Mouse (Mus musculus) hindbrain, embryonic 16.5 days (tissue): ENCODE results near the gene Bend5. TPM values are rescaled to one million over a fixed set of nuclear protein-coding genes. Genes with fewer than 3 reads are reported as not detected.

Source experiments
- ATAC-seq: fragments of 200-750 bp; cut with Nextera tagmentation; 2 replicates; pipeline ENCODE4 v1.8.0; 2017; ENCODE audit warnings: moderate TSS enrichment, moderate library complexity
- H3K27ac ChIP-seq: fragments of 300-500 bp; sonication (generic); 2 replicates; pipeline ENCODE4 v1.5.1; 2014; ENCODE audit warnings: low read depth, mild to moderate bottlenecking, control low read depth, low read length, moderate library complexity
- H3K27me3 ChIP-seq: fragments of 300-500 bp; sonication (generic); replicated peaks from 2 replicates; pipeline ENCODE4 v1.6.1; 2014; ENCODE audit warnings: low read length; ENCODE audit not compliant: control insufficient read depth, insufficient read depth
- H3K36me3 ChIP-seq: fragments of 300-500 bp; sonication (generic); 2 replicates; pipeline ENCODE4 v1.6.1; 2014; ENCODE audit warnings: mild to moderate bottlenecking, low read length, moderate library complexity, mixed read lengths; ENCODE audit not compliant: control insufficient read depth, insufficient read depth
- H3K4me1 ChIP-seq: fragments of 300-500 bp; sonication (generic); 2 replicates; pipeline ENCODE4 v1.6.1; 2014; ENCODE audit warnings: low read depth, low read length; ENCODE audit not compliant: control insufficient read depth, insufficient read depth
- H3K4me2 ChIP-seq: fragments of 300-500 bp; sonication (generic); 2 replicates; pipeline ENCODE4 v1.6.1; 2014; ENCODE audit warnings: mild to moderate bottlenecking, low read length, control low read depth, moderate library complexity
- H3K4me3 ChIP-seq: fragments of 300-500 bp; sonication (generic); 2 replicates; pipeline ENCODE4 v1.5.1; 2014; ENCODE audit warnings: mild to moderate bottlenecking, low read length, control low read depth, moderate library complexity
- H3K9ac ChIP-seq: fragments of 300-500 bp; sonication (generic); 2 replicates; pipeline ENCODE4 v1.6.1; 2014; ENCODE audit warnings: low read depth, mild to moderate bottlenecking, control low read depth, low read length, moderate library complexity
- H3K9me3 ChIP-seq: fragments of 300-500 bp; sonication (generic); 2 replicates; pipeline ENCODE4 v1.6.1; 2014; ENCODE audit warnings: mild to moderate bottlenecking, low read length, moderate library complexity; ENCODE audit not compliant: control insufficient read depth
- WGBS: fragments of 180-500 bp; shearing (Covaris S2); extraction: QIAGEN DNeasy Blood & Tissue Kit; methylation state at CpG from one replicate; pipeline ENCODE4 v1.1.7; 2014; 5-methylcytosine and 5-hydroxymethylcytosine counted together
- polyA plus RNA-seq: library from polyadenylated mRNA; unstranded; fragments of >200 nt; fragmentation: Nextera tagmentation; extraction: Ambion mirVana; gene quantifications from 2 replicates; pipeline ENCODE4 v1.2.1, GENCODE M21; 2015

The Bend5 gene
- polyA plus RNA-seq, 1 experiment from 2014 or later: 44.9 TPM

DNA sequence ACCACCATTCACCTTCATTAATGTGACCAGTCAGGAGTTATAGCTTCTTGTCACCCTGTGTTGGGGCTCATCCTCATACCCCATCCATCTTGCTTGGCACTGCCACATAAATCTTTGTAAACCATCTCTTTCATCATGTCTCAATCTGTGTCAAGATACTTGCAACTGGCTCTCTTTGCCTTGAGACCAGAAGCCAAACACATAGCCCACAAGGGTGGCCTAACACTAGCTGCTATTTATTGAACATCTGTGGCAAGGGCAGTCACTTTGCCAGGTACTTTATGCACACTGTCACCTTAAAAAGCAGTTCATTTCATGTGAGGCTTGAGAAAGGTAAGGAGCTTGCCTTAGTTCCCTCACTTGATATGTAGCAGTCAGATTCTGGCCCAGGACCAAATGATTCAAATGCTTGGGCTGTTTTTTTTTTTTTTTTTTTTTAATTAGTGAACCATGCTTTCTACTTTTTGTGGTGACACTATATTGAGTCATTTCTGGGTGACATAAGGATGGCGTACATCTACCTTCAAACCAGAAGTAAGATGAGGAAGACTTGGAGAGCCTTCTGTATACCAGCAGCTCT lies 9.7 kb downstream of the Bend5 start:
- Histone ChIP-seq H3K4me2 (no peak overlapping the region), H3K36me3 (no peaks in the 10 kb centered on the region), H3K4me1 (peaks cover 4% of the 10 kb centered on the region; the same call in 1 of the 2 replicates), H3K9me3 (no peaks in the 10 kb centered on the region), H3K4me3 (no peak overlapping the region), H3K27ac (no peak overlapping the region), H3K9ac (no peak overlapping the region), H3K27me3 (no peaks in the 10 kb centered on the region)
- WGBS: 92% methylated on average over 1 of the region's 1 CpGs
- no peak for ATAC-seq

DNA sequence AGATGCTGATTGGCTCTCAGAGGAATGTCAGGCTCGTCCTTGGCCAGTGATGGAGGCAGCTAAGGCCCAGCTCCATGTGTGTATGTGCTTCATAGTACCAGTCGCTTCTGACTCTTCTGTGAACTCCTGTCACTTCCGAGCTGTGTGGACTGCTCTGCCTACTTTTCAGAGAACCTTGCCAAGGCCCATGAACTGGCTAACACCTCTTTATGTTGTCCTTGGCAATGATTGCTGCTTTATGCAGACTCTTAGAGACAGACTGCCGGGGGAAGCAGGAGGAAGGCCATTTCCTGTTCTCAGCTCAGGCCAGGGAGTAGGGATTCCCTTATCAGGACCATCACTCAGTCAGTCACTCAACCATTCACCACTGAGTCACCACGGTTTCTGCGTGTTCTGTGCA lies 10.4 kb downstream of the Bend5 start:
- H3K27me3 ChIP-seq: no peaks in the 10 kb centered on the region
- 0 out of 2 replicates have a peak, but pooled peaks have one; percentile 21 for ATAC-seq
- 82% methylated on average over 6 of the region's 6 CpGs for WGBS
- H3K9me3 ChIP-seq: no peaks in the 10 kb centered on the region
- H3K4me1 ChIP-seq: no peaks in the 10 kb centered on the region
- no peak overlapping the region for H3K9ac ChIP-seq
- no peak overlapping the region for H3K27ac ChIP-seq
- no peaks in the 10 kb centered on the region for H3K36me3 ChIP-seq
- no peak overlapping the region for H3K4me2 ChIP-seq
- H3K4me3 ChIP-seq: no peak overlapping the region

DNA sequence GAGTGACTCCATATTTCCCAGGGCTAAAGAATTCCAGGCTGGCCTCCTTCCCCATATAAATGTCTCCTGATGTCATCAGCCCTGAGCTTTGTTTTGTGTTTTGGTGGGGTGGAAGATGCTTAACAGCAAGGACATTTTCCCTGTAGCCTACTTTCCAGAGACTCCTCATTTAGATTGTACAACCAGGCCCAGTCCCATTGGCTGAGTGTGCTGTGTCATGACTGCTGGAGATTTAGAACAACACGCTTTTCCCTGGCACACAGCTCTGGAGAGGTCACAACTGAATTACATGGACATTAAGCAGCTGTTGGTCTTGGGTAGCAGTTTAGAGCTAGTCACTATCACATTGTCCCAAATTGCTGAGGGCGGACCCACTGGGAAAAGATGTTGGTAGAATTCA lies 16.4 kb downstream of the Bend5 start:
- no peak for ATAC-seq
- no peaks in the 10 kb centered on the region for H3K9me3 ChIP-seq
- peaks cover 14% of the 10 kb centered on the region for H3K36me3 ChIP-seq
- no peak overlapping the region for H3K4me2 ChIP-seq
- H3K4me1 ChIP-seq: no peaks in the 10 kb centered on the region
- no peak overlapping the region for H3K4me3 ChIP-seq
- no peak overlapping the region for H3K9ac ChIP-seq
- H3K27ac ChIP-seq: no peak overlapping the region
- WGBS: 83% methylated on average over 2 of the region's 2 CpGs
- no peaks in the 10 kb centered on the region for H3K27me3 ChIP-seq

DNA sequence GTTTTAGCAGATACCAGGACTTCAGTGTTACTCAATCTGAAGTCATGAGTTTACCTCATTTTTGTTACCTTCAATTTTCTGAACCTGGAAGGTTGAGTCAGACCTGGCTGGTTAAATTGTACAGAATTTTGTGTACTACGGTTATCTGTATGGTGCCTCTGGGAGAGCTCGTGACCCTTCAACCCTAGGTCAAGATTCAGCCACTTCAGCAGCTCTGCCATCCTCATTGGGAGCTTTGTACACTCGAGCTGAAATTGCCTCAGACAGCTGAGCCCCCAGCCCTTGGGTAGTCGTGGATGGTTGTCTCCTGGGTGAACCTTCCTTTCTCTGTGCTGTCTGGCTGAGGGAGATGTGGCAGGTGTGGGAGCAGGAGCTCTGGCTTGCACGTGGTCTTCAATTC lies 17.2 kb downstream of the Bend5 start:
- H3K36me3 ChIP-seq: peaks cover 14% of the 10 kb centered on the region

DNA sequence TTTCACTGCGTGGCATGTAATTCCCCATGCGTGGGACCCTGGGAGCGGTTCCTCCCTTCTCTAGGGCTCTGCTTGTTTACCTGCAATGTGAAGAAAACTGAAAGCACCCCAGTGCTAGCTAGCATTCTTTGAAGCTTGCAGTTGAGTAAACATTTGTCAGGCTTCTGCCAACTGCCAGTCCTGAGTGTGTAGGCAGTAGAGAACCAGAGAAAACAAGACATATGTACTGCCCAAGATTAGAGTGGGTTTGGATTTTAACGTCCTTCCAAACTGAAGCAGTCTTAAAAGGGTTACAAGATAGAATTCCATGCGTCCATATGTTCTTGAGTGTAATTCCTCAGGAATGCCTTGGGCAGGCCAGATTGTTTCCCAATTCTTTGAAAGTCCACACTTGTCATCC lies 17.6 kb downstream of the Bend5 start:
- 84% methylated on average over 5 of the region's 5 CpGs for WGBS
- Histone ChIP-seq H3K27ac (no peak overlapping the region), H3K9ac (no peak overlapping the region), H3K9me3 (no peaks in the 10 kb centered on the region), H3K4me2 (no peak overlapping the region), H3K36me3 (peaks cover 14% of the 10 kb centered on the region), H3K4me1 (no peaks in the 10 kb centered on the region), H3K27me3 (no peaks in the 10 kb centered on the region), H3K4me3 (no peak overlapping the region)
- ATAC-seq: no peak

More for the DNA sequence above, 17.2 kb downstream of the Bend5 start:
- peak; percentile 32; the same call in 1 of the 2 replicates for ATAC-seq
- H3K27ac ChIP-seq: no peak overlapping the region
- no peak overlapping the region for H3K4me3 ChIP-seq
- WGBS: 69% methylated on average over 5 of the region's 5 CpGs
- H3K4me1 ChIP-seq: no peaks in the 10 kb centered on the region
- H3K9me3 ChIP-seq: no peaks in the 10 kb centered on the region
- H3K27me3 ChIP-seq: no peaks in the 10 kb centered on the region
- no peak overlapping the region for H3K4me2 ChIP-seq
- H3K9ac ChIP-seq: no peak overlapping the region

DNA sequence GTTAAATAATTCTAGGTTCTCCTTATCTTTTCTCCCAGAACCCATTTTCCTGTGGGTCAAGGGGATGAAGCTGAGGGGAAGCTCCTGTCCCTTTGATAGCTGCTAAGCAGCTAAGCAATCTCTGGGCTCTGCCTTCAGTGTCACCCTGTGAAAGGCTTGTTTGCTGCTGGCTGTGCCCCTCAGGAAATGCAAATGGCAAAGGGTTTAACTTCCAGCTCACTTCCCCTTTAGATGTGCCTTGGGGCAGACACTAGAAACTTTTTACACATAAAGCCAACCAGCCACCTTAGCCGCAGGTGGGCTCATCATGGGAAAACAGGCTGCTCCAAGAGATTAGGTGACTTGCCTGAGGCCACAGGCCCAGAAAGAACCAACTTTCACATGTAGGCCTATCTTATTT lies 26.9 kb downstream of the Bend5 start:
- WGBS: 76% methylated on average over 1 of the region's 1 CpGs
- no peak overlapping the region for H3K4me2 ChIP-seq
- H3K27ac ChIP-seq: no peak overlapping the region
- H3K4me3 ChIP-seq: no peak overlapping the region
- H3K27me3 ChIP-seq: no peaks in the 10 kb centered on the region
- peaks cover 23% of the 10 kb centered on the region for H3K4me1 ChIP-seq
- no peak overlapping the region for H3K9ac ChIP-seq
- H3K36me3 ChIP-seq: no peaks in the 10 kb centered on the region
- no peaks in the 10 kb centered on the region for H3K9me3 ChIP-seq
- ATAC-seq: no peak

DNA sequence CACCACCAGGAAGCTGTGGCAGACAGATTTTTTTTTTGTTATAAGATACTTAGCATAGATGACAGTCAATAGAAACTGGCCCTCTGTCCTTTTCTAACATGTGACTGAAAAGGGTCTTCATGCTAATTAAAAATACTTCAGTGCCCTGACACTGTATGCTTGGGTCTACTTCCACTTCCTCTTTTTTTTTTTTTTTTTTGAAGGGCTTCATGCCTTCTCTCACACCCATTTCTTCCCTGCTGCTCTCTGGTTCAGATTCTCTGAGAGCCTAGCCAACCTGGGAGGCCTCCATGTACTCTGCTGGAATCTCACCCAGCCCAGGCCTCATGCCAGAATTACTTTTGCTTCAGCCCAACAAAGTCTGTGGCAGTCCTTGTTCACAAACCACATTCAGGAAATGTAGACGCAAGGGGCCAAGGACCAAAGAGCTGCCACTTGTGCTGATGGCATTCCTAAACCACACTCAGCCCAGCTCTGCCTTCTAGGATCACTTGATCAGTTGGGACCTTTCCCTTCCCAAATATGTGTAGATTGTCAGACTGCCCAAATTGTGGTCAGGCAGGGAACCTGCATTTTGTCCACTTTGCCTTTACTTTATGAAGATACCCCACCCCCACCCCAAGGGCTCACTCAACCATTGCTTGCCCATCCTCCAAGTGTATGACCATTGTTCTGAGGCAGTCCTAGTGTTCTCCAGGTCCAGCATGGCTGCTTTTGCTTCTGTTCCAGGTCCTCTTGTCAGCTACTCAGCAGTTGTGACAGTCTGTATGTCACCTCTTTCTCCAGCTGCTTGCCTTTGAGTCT lies 27.8 kb downstream of the Bend5 start:
- Histone ChIP-seq H3K9ac (no peak overlapping the region), H3K4me1 (peaks cover 23% of the 10 kb centered on the region), H3K9me3 (no peaks in the 10 kb centered on the region), H3K36me3 (no peaks in the 10 kb centered on the region), H3K27ac (0 out of 2 replicates have a peak overlapping the region, but pooled peaks have one; percentile 4), H3K27me3 (no peaks in the 10 kb centered on the region), H3K4me2 (no peak overlapping the region), H3K4me3 (no peak overlapping the region)
- ATAC-seq: no peak
- WGBS: 50% methylated on average over 1 of the region's 1 CpGs

DNA sequence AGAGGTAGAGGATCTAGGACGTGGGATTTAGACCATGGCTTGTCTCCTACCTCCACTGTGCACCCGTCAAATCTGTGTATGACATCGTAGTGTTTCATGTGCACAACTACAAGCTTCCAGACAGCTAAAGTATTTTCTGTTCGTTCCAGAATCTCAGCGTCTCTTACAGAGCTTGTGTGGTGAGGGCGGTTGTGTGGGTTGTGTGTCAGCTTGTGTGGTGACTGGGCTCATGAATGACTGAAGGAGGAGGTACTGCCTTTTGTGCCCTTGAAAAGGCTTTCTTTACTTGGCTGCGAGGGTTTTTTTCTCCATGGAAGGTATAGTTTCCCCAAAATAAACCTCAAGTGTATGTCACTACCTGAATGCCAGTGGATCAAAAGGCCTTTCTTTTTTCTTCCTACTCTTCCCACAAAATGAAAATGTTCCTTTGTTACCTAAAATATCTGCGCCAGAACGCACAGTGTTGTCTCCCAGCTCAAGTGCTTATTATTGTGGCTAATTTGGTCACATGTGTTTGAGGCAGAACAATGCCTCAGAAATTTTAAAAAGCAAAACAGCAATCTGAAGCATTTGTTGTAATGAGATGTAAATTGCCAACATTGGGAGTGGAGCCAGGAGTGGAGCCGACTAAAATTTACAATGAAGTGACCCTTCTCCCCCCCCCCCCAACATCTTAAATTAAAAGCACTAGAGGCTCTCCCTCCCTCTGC lies 29.3 kb downstream of the Bend5 start:
- no peak overlapping the region for H3K4me2 ChIP-seq
- peak overlapping the region; percentile 71 for H3K27ac ChIP-seq
- H3K4me1 ChIP-seq: peaks cover 23% of the 10 kb centered on the region
- H3K9ac ChIP-seq: 0 out of 2 replicates have a peak overlapping the region, but pooled peaks have one; percentile 22
- H3K4me3 ChIP-seq: no peak overlapping the region
- H3K36me3 ChIP-seq: no peaks in the 10 kb centered on the region
- 32% methylated on average over 10 of the region's 10 CpGs for WGBS
- no peaks in the 10 kb centered on the region for H3K27me3 ChIP-seq
- ATAC-seq: peak; percentile 57
- H3K9me3 ChIP-seq: no peaks in the 10 kb centered on the region

DNA sequence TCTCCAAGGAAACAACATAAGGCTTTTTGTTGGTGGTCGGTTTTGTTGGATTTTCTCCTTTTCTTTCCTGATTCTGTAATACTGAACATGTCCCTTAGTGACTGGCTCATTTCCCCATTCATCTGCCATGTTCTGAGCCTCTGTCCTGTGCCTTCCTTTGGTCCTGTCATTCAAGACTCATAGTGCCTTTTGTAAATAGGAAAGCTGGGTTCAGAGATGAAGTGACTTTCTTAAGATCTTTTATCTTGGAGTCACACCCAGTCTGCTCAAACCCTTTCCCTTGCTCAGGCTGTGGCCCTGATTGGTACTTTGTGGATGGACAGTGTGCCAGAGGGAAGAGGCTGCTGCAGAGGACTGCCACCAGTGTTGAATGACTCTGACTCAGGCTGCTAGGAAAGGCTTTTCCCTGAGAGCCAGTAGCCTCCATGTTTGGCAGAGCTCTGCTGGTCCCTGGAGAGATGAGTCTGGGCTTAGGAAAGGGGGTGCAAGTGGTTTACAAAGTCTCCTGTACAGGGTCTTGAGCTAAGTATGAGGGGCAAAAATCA lies 29.9 kb downstream of the Bend5 start:
- Histone ChIP-seq H3K27ac (peak overlapping the region; percentile 51), H3K9me3 (no peaks in the 10 kb centered on the region), H3K36me3 (no peaks in the 10 kb centered on the region), H3K4me2 (no peak overlapping the region), H3K4me3 (no peak overlapping the region), H3K27me3 (no peaks in the 10 kb centered on the region), H3K9ac (no peak overlapping the region), H3K4me1 (peaks cover 23% of the 10 kb centered on the region)
- peak; percentile 89 for ATAC-seq
- 21% methylated on average over 1 of the region's 1 CpGs for WGBS
